Mouse (Mus musculus): ENCODE data around the gene 1700019N19Rik. TPM values are rescaled to one million over a fixed set of nuclear protein-coding genes. Genes with fewer than 3 reads are reported as not detected.

The 1700019N19Rik gene
- polyA plus RNA-seq, 1 experiment: 0.15 TPM

DNA sequence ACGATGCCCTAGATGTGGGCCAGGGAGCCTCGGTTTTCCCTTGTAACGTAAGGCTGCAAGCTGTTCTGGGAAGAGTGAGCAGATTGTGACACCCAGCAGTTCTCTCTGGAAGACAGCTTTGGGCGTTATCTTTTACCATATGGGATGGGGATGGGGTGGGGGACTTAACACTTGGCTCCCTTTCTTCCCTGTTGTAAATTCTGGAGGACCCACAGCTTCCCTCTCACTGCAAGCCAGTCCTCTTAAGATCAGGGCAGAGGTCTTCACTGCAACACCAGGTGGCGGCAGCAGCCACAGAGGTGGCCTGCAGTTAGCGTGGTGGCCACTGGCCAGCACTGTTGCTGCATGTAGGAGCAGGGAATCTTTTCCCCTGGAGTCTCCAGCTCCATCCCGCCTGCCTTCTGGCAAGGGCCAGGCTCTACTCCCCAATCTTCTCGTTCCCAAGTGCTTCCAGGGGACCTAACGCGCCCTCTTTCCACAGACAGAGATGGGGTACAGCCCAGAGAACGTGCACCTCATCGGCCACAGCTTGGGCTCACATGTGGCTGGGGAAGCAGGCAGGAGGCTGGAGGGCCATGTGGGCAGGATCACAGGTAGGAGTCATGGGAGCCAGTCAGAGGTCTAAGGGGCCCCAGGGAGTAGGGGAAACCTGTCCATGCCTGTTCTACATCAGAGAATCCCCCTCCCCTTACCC is 31.3 kb downstream of the 1700019N19Rik start:
- Histone ChIP-seq H3K27ac (ENCODE audit: insufficient read depth, low read length) (no peak overlapping the region), H3K4me1 (ENCODE audit: control insufficient read depth, insufficient read depth, low read length) (no peaks in the 10 kb centered on the region)

DNA sequence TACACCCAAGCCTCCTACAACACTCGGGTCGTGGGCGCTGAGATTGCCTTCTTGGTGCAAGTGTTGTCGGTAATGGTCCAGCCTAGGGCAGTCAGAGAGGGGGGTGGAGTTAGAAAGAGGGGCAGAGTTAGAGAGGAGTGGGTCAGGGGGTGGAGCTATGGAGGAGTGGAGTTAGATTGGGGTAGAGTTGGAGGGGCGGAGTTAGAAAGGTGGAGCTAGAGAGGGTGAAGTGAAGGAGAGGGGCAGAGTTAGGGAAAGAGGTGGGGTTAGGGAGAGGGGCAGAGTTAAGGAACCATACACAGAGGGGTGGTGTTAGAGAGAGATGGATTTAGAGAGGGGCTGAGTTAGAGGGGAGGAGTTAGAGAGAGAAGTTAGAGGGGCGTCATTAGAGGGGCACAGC is 31.9 kb downstream of the 1700019N19Rik start:
- no peak overlapping the region for H3K27ac ChIP-seq (ENCODE audit: insufficient read depth, low read length)
- TF ChIP-seq POLR2A (IDR thresholded peaks at IDR 0.05; ENCODE audit: extremely low read depth, insufficient read depth, low read length): no peak
- no peak for TF ChIP-seq CTCF (IDR thresholded peaks at IDR 0.05; ENCODE audit: extremely low read depth, insufficient read depth, low read length)
- no peaks in the 10 kb centered on the region for H3K4me1 ChIP-seq (ENCODE audit: control insufficient read depth, insufficient read depth, low read length)
- no peak overlapping the region for H3K4me3 ChIP-seq (ENCODE audit: insufficient read depth, low read length)

More for the DNA sequence above, 31.3 kb downstream of the 1700019N19Rik start:
- TF ChIP-seq CTCF (IDR thresholded peaks at IDR 0.05; ENCODE audit: extremely low read depth, insufficient read depth, low read length) (peak; percentile 73), POLR2A (IDR thresholded peaks at IDR 0.05; ENCODE audit: extremely low read depth, insufficient read depth, low read length) (no peak)
- no peak overlapping the region for H3K4me3 ChIP-seq (ENCODE audit: insufficient read depth, low read length)

DNA sequence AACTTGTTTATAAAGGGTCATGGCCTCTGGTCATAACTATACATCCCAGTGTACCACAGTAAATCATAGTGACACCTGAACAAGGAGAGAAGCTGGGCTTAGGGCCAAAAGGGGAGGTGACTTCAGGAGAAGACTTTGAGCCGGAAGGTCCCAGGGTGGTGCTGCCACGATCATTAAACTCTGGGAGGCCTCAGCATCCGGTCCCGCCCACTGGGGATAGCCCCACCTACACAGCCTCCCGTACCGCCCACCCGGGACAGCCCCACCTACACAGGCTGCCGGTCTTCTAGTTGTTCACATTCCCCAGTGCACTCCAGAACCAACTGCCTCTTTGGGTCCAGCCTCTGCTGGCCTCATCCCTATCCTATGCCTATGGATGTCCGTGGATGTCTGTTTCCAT is 34.8 kb downstream of the 1700019N19Rik start, which contains the start of gene Pnliprp2:
Gene Pnliprp2 (plus strand): TSS at position 297 of the 400 bp plus-strand sequence.
- H3K4me3 ChIP-seq (ENCODE audit: insufficient read depth, low read length): no peak within 1 kb of the TSS
- TF ChIP-seq CTCF (IDR thresholded peaks at IDR 0.05; ENCODE audit: extremely low read depth, insufficient read depth, low read length) (no peak), POLR2A (IDR thresholded peaks at IDR 0.05; ENCODE audit: extremely low read depth, insufficient read depth, low read length) (no peak)
- no peak within 1 kb of the TSS for H3K27ac ChIP-seq (ENCODE audit: insufficient read depth, low read length)
- no peaks in the 10 kb centered on the region for H3K4me1 ChIP-seq (ENCODE audit: control insufficient read depth, insufficient read depth, low read length)

DNA sequence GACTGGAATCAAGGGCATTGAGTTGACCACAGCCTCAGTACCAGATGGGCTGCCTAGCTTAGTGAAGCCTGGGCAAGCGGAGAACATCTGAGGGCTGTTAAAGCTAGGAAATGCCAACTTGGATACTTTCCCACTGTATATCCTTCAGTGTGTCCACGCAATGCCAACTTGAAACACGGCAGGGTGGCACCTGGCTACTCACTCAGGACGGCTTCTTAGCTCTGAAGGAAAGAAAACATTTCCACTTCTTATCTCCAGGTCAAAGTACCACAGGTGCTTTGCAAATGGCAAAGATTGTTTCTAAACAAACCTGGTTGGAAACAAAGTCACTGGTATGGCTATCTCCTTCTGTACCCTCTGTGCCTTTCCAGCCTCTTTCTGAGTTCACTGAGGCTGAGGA is 35.4 kb downstream of the 1700019N19Rik start:
- Histone ChIP-seq H3K4me1 (ENCODE audit: control insufficient read depth, insufficient read depth, low read length) (no peaks in the 10 kb centered on the region), H3K4me3 (ENCODE audit: insufficient read depth, low read length) (no peak overlapping the region), H3K27ac (ENCODE audit: insufficient read depth, low read length) (no peak overlapping the region)
- TF ChIP-seq CTCF (IDR thresholded peaks at IDR 0.05; ENCODE audit: extremely low read depth, insufficient read depth, low read length) (no peak), POLR2A (IDR thresholded peaks at IDR 0.05; ENCODE audit: extremely low read depth, insufficient read depth, low read length) (no peak)

DNA sequence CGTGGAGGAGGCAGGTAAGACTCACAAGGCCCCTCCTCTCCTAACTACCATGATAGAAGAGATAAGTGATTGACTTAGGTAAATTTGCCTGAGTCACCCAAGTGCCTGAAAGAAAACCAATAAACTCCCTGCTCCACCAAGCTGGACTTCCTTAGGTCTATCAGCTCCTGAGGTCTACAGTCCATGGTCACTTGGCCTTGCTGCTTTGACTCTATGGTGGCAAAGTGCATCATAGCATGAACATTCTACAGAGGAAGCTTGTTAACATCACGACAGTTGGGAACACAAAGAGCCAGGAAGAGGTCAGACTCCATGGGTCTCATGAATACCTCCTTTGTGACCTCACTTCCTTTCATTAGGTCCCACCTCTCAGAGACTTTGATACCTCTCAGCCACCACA is 42.8 kb downstream of the 1700019N19Rik start:
- Histone ChIP-seq H3K4me3 (ENCODE audit: insufficient read depth, low read length) (no peak overlapping the region), H3K4me1 (ENCODE audit: control insufficient read depth, insufficient read depth, low read length) (no peaks in the 10 kb centered on the region), H3K27ac (ENCODE audit: insufficient read depth, low read length) (no peak overlapping the region)
- TF ChIP-seq CTCF (IDR thresholded peaks at IDR 0.05; ENCODE audit: extremely low read depth, insufficient read depth, low read length) (no peak), POLR2A (IDR thresholded peaks at IDR 0.05; ENCODE audit: extremely low read depth, insufficient read depth, low read length) (no peak)

DNA sequence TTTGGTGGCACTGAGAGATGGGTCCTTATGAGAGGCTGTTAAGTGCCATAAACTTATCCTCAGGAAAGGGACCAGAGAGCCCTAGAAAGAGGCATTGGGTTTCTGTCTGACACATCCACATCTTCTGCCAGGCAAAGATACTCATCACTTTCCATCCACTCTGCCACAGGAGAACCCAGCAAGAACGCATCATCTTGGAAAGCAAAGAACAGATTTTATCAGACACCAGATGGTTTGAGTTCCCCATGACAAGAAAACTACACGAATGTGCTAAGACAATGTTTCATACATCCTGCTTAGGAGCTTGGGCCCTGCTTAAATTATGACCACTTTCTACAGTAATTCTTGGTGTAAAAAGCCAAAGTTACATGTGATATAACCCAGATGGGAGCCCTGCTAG is 43.4 kb downstream of the 1700019N19Rik start:
- H3K4me1 ChIP-seq (ENCODE audit: control insufficient read depth, insufficient read depth, low read length): no peaks in the 10 kb centered on the region
- no peak overlapping the region for H3K4me3 ChIP-seq (ENCODE audit: insufficient read depth, low read length)
- TF ChIP-seq CTCF (IDR thresholded peaks at IDR 0.05; ENCODE audit: extremely low read depth, insufficient read depth, low read length) (no peak), POLR2A (IDR thresholded peaks at IDR 0.05; ENCODE audit: extremely low read depth, insufficient read depth, low read length) (no peak)
- H3K27ac ChIP-seq (ENCODE audit: insufficient read depth, low read length): no peak overlapping the region

DNA sequence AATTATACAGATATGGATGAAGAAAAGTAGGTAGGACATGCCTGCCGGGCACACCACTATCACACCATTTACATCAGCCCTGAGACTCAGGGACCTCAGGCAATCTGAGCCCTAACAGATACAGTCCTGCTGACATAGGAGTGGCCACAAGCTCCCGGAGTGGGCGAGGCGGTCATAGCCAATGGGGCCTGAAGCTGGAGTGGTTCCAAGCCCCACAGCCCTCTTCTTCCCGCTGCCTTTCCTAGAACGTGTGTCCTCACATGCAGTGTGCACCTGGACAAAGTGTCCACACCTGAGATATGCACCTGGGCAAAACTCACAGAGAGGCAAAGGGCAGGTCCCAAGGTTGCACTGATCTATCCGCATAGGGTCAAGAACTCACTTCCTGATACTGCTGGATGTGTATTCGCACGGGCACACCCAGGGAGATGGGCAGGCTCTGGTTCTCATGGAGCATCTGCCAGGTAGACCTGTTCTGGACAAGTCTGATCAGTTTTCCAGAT is 46.7 kb downstream of the 1700019N19Rik start:
- H3K27ac ChIP-seq (ENCODE audit: insufficient read depth, low read length): no peak overlapping the region
- no peak overlapping the region for H3K4me3 ChIP-seq (ENCODE audit: insufficient read depth, low read length)
- TF ChIP-seq POLR2A (IDR thresholded peaks at IDR 0.05; ENCODE audit: extremely low read depth, insufficient read depth, low read length) (no peak), CTCF (IDR thresholded peaks at IDR 0.05; ENCODE audit: extremely low read depth, insufficient read depth, low read length) (no peak)
- H3K4me1 ChIP-seq (ENCODE audit: control insufficient read depth, insufficient read depth, low read length): no peaks in the 10 kb centered on the region

DNA sequence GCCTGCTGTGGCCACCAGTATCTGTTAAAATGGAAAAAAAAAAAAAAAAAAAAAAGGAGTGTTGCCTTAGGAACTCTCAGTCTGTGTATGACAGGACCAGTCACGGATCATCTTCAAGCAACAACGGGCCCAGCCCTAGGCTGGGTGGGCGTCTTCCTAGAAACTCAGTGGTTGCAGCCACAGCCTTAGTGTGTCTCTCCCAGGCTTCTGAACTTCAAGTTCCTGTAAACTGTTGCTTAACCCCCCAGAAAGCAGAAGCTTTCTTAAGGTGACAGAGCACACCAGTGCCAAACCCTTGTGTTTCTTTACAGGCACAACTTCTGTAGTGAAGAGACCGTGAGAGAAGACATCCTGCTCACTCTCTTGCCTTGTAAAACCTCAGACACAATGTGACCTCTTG is 50.5 kb downstream of the 1700019N19Rik start:
- H3K4me1 ChIP-seq (ENCODE audit: control insufficient read depth, insufficient read depth, low read length): no peaks in the 10 kb centered on the region
- H3K4me3 ChIP-seq (ENCODE audit: insufficient read depth, low read length): no peak overlapping the region
- TF ChIP-seq CTCF (IDR thresholded peaks at IDR 0.05; ENCODE audit: extremely low read depth, insufficient read depth, low read length) (no peak), POLR2A (IDR thresholded peaks at IDR 0.05; ENCODE audit: extremely low read depth, insufficient read depth, low read length) (no peak)
- no peak overlapping the region for H3K27ac ChIP-seq (ENCODE audit: insufficient read depth, low read length)

DNA sequence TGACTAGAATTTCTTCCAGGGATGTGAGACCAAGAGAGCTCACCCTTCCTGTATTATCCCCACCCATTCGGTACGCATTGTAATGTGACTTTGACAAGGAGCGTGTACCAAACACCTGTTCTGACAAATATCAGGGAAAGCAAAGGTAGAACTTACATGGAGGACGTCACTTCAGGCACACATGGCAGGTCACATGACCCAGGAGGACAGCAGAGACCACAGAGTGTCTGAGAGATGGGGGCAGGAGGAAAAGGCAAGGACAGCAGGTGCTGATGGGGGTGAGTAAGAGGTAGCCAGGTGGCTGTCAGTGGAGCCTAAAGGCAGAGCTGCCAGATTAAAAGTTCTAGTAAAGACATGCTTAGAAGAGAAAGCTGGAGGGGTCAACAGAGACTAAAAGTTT is 51.5 kb downstream of the 1700019N19Rik start:
- Histone ChIP-seq H3K27ac (ENCODE audit: insufficient read depth, low read length) (no peak overlapping the region), H3K4me3 (ENCODE audit: insufficient read depth, low read length) (no peak overlapping the region), H3K4me1 (ENCODE audit: control insufficient read depth, insufficient read depth, low read length) (no peaks in the 10 kb centered on the region)
- TF ChIP-seq CTCF (IDR thresholded peaks at IDR 0.05; ENCODE audit: extremely low read depth, insufficient read depth, low read length) (no peak), POLR2A (IDR thresholded peaks at IDR 0.05; ENCODE audit: extremely low read depth, insufficient read depth, low read length) (no peak)

DNA sequence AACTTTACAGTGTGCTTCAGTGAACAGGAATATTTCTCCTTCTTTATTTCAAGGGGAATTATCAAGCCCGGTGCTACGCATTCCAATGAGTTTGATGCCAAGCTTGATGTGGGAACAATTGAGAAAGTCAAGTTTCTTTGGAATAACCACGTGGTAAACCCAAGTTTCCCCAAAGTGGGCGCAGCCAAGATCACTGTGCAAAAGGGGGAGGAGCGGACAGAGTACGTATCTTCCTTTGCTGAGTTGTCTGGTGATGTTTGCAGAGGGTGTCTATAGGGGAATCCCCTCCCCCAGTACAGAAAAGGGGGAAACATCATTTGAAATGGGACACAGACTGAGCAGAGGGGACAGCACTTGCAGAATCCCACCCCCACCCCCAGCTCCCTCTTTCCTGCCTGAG is 53.2 kb downstream of the 1700019N19Rik start:
- no peak overlapping the region for H3K27ac ChIP-seq (ENCODE audit: insufficient read depth, low read length)
- TF ChIP-seq POLR2A (IDR thresholded peaks at IDR 0.05; ENCODE audit: extremely low read depth, insufficient read depth, low read length) (no peak), CTCF (IDR thresholded peaks at IDR 0.05; ENCODE audit: extremely low read depth, insufficient read depth, low read length) (no peak)
- no peaks in the 10 kb centered on the region for H3K4me1 ChIP-seq (ENCODE audit: control insufficient read depth, insufficient read depth, low read length)
- H3K4me3 ChIP-seq (ENCODE audit: insufficient read depth, low read length): no peak overlapping the region

All from cortical plate, adult 2 months (tissue).